Mouse (Mus musculus): ENCODE data around the gene Apol6. TPM values are rescaled to one million over a fixed set of nuclear protein-coding genes. Genes with fewer than 3 reads are reported as not detected.

Apol6 gene
- 0.06 TPM in 1 of 2 replicates, not detected in the other for polyA plus RNA-seq (2016; fragmentation: Nextera tagmentation; extraction: Ambion mirVana)

DNA sequence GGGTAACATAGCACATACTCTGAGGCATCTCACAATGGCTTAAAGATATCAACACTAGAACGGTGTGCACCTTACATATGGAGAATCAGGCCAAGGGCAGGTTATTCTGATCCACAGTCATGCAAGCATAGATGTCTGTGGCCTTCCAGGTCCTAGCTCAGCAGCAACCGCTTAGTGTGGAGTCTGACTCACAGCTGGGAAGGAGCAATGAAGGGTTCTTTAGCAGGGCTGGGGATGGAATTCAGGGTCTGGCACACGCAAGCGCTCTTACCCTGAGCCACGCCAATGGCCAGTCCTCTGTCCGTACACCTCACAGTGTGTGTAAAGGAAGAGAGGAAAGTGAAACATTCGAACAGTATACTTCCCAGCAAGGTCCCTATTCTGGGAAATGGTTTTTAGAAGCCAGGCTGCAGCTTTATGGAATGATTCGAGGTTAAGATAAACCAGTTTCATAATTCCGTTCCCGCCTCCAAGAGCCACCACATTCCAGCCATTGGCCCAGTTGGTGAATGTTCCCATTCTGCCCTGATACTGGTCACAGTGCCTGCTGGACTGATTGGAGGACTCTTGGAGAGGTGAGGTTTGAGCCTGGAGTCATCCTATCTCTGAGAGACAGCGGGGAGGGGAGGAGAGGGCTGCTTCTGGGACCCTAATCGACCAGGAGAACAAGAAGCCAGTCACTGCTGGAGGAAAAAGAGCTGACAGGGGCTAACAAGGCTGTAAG, at the start of gene Apol6:
Apol6 (plus strand) TSS at position 133 of the 724 bp plus-strand sequence.
- Histone ChIP-seq H3K27me3 (ENCODE audit: insufficient read depth, poor library complexity, severe bottlenecking) (no peaks in the 10 kb centered on the region), H3K4me1 (replicated peaks) (peaks cover 22% of the 10 kb centered on the region), H3K9me3 (no peaks in the 10 kb centered on the region), H3K27ac (peak within 1 kb of the TSS; percentile 57; the same call in 1 of the 2 replicates), H3K36me3 (no peaks in the 10 kb centered on the region), H3K4me3 (no peak within 1 kb of the TSS)
- no peak for DNase-seq (ENCODE audit: low spot score)
- WGBS = 88% methylated on average over 12 of the region's 12 CpGs

DNA sequence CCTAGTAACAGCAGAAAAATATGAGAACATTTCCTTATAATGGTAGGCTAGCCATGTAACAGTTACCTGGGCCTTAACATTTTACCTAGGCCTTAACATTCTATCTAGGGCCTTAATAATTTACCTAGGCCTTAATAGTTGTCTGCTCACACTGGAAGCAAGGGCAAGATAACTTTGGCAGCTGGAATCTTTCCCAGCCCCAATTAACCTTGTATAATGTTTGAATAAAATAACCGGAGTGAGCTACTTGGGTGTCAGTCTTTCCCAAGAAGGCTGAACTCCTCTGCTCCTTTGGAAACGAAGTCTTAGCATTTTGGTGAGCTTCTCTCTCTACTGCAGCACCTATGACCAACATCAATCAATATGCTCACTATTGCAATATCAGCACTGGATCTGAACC, 46.5 kb upstream of the Apol6 start:
- no peak for DNase-seq (ENCODE audit: low spot score)
- peaks cover 12% of the 10 kb centered on the region; the same call in 1 of the 2 replicates for H3K27me3 ChIP-seq (ENCODE audit: insufficient read depth, poor library complexity, severe bottlenecking)
- H3K27ac ChIP-seq = no peak overlapping the region
- H3K36me3 ChIP-seq = no peaks in the 10 kb centered on the region
- peaks cover 6% of the 10 kb centered on the region; the same call in 1 of the 2 replicates for H3K4me1 ChIP-seq (replicated peaks)
- no peaks in the 10 kb centered on the region for H3K9me3 ChIP-seq
- WGBS = 84% methylated on average over 2 of the region's 2 CpGs
- no peak overlapping the region for H3K4me3 ChIP-seq

DNA sequence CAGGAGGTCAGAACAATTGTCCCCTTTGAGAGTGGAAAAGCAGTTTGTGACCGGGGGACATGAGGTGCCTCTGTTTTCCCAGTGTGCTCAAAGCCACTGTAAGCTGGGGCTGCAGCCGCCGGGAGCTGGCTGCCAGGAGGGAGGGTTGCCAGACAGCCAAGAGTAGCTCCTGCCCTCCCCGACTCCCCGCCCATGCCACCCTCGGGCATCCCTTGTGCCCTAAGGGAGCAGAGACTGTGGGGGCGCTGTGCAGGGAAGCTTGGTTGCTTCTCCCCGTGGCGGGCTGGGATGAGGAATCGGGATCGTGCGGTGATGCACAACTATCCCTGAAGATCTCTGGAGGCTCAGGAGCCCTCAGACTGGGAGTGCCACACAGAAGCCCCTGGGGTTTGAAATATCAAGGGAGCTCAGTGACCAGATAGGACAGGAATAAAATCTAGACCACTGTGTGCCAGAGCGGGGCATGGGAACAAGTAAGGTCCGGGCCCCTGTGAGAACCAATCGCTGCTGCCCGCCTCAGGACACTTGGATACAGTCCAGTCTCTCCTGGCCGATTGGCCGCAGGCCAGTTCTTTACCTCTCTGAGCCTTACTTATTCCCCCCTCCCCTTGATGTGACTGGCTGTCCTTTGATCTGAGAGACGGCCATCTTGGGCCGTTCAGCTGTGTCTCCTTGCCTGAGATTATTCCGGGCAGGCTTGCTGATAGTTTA, 45.5 kb upstream of the Apol6 start:
- Histone ChIP-seq H3K9me3 (no peaks in the 10 kb centered on the region), H3K36me3 (no peaks in the 10 kb centered on the region), H3K4me1 (replicated peaks) (peaks cover 6% of the 10 kb centered on the region; the same call in 1 of the 2 replicates), H3K27me3 (ENCODE audit: insufficient read depth, poor library complexity, severe bottlenecking) (peaks cover 12% of the 10 kb centered on the region; the same call in 1 of the 2 replicates), H3K4me3 (peak overlapping the region; percentile 13; the same call in 1 of the 2 replicates), H3K27ac (no peak overlapping the region; the same call in 1 of the 2 replicates)
- DNase-seq (ENCODE audit: low spot score) = no peak
- 58% methylated on average over 21 of the region's 21 CpGs for WGBS

DNA sequence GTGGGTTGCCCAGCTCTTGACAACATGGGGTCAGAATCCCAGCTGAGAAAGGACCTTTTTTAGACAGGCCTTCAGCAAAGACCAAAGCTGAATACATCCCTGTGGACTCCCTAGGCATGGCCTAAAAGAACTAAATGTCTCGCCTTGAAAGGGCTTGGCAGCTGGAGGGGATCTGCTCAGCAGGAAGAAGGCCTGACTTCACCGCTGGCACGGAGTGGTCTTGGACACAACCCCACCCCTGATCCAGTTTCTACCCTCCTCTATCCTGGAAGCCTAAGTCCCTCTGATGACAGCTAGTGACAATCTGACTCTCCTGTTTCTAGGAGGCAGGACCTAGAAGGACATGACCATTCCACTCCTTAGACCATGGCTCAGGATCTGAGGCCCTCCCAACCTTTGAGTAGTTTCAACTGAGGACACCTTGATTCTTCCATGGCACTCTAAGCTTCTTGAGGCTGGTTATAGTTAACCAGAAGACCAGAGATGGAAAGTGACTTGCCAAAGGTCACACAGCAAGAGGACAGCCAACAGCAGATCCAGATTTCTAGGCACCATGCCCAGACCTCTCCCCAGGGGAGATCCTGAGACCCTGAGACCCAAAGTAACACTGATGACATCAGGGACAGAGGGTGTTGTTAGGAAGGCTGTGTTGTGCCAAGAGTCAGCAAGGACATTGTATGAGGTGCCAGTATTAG, 41.2 kb upstream of the Apol6 start:
- Histone ChIP-seq H3K4me1 (replicated peaks) (peaks cover 20% of the 10 kb centered on the region; the same call in 1 of the 2 replicates), H3K27me3 (ENCODE audit: insufficient read depth, poor library complexity, severe bottlenecking) (peaks cover 12% of the 10 kb centered on the region; the same call in 1 of the 2 replicates), H3K27ac (no peak overlapping the region), H3K9me3 (no peaks in the 10 kb centered on the region), H3K36me3 (no peaks in the 10 kb centered on the region), H3K4me3 (no peak overlapping the region)
- 87% methylated on average over 3 of the region's 3 CpGs for WGBS
- DNase-seq (ENCODE audit: low spot score) = no peak

DNA sequence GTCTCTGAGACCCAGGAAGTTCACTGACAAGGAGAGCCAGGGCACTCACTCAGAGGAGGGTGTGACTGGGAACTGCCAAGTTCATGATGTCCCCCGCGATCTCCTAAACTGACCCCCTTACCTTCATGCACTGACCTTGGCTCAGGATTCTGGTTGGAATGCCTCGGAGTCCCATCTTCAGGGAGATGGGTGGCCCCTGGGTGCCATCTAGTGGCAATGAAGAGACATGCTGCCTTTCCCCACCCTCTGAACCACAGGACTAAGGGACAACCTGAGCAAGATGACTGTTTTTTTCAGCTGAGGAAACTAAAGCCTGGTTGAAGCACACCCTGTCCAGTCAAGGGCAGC, 40.7 kb upstream of the Apol6 start:
- H3K27me3 ChIP-seq (ENCODE audit: insufficient read depth, poor library complexity, severe bottlenecking) = peaks cover 7% of the 10 kb centered on the region; the same call in 1 of the 2 replicates
- H3K36me3 ChIP-seq = no peaks in the 10 kb centered on the region
- H3K4me1 ChIP-seq (replicated peaks) = peaks cover 17% of the 10 kb centered on the region; the same call in 1 of the 2 replicates
- no peak overlapping the region for H3K27ac ChIP-seq
- 30% methylated on average over 3 of the region's 3 CpGs for WGBS
- no peak overlapping the region for H3K4me3 ChIP-seq
- peak; percentile 54 for DNase-seq (ENCODE audit: low spot score)
- no peaks in the 10 kb centered on the region for H3K9me3 ChIP-seq

DNA sequence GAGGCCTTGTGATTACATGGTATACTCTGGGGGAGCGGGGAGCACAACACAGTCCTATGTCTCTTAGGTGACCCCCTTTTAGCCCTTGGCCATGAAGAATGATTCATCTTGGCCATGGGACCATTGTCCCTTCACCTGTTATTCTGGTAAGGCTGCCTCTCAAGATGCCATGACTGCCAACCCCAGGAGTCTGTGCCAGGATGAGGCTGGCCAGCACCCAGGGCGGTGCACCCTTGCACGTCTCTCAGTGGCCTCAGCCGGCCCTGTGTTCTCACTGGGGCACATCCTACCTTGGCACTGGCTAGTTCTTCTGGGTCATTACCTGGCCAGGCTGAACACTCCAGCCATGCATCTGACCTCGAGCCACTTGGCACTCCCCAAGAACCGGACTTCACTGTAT, 35.7 kb upstream of the Apol6 start:
- H3K9me3 ChIP-seq = no peaks in the 10 kb centered on the region
- no peaks in the 10 kb centered on the region for H3K27me3 ChIP-seq (ENCODE audit: insufficient read depth, poor library complexity, severe bottlenecking)
- DNase-seq (ENCODE audit: low spot score) = no peak
- no peaks in the 10 kb centered on the region for H3K36me3 ChIP-seq
- no peak overlapping the region for H3K27ac ChIP-seq
- H3K4me3 ChIP-seq = no peak overlapping the region
- WGBS = 93% methylated on average over 6 of the region's 6 CpGs
- peaks cover 22% of the 10 kb centered on the region for H3K4me1 ChIP-seq (replicated peaks)

DNA sequence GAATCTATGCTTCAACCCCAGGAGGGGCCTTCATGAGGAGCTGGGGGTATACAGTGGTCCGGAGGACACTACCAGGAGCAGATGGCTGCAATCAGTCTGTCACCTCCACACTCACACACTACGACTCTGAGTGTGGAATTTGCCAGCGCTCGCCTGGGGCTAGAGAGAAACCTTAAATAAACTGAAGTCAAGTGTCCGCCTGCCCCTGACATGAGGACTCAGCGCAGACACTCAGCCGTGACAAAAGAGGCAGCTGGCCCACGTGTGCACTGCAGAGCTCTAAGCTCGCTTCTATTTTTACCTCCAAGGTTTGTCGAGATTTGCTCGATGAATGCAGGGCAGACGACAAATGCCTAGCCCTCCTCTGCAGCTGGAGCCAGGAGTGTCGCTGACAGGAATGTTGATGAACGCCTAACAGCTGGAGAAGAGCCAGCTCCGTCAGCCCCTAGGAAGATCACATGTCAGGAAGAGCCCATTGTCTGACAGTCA, 30.7 kb upstream of the Apol6 start:
- H3K4me1 ChIP-seq (replicated peaks) = peaks cover 22% of the 10 kb centered on the region
- H3K27me3 ChIP-seq (ENCODE audit: insufficient read depth, poor library complexity, severe bottlenecking) = no peaks in the 10 kb centered on the region
- peak overlapping the region; percentile 66; the same call in 1 of the 2 replicates for H3K27ac ChIP-seq
- no peak overlapping the region for H3K4me3 ChIP-seq
- no peaks in the 10 kb centered on the region for H3K36me3 ChIP-seq
- no peaks in the 10 kb centered on the region for H3K9me3 ChIP-seq
- WGBS = 39% methylated on average over 15 of the region's 15 CpGs
- DNase-seq (ENCODE audit: low spot score) = no peak

DNA sequence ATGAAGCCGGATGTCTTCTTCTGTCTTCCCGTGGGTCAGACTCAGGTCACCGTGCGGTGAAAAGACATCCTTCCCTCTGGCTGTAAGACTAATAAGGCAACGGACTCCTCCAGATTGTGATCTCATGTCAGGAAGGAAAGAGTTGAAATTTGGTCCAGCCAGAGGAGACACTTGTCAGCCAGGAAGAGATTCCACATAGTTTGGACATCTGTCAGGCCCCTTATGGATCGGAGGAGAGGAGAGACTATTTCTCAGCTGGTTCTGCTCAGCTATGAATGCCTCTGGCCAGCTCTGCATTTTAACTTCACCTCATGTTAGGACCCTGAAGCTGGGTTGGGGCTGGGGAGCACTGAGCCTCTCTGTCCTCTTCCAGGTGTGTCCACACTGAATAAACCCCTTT, 30.1 kb upstream of the Apol6 start:
- Histone ChIP-seq H3K36me3 (no peaks in the 10 kb centered on the region), H3K27ac (no peak overlapping the region), H3K4me3 (no peak overlapping the region), H3K4me1 (replicated peaks) (peaks cover 22% of the 10 kb centered on the region), H3K27me3 (ENCODE audit: insufficient read depth, poor library complexity, severe bottlenecking) (no peaks in the 10 kb centered on the region), H3K9me3 (no peaks in the 10 kb centered on the region)
- no peak for DNase-seq (ENCODE audit: low spot score)
- WGBS = 67% methylated on average over 6 of the region's 6 CpGs

DNA sequence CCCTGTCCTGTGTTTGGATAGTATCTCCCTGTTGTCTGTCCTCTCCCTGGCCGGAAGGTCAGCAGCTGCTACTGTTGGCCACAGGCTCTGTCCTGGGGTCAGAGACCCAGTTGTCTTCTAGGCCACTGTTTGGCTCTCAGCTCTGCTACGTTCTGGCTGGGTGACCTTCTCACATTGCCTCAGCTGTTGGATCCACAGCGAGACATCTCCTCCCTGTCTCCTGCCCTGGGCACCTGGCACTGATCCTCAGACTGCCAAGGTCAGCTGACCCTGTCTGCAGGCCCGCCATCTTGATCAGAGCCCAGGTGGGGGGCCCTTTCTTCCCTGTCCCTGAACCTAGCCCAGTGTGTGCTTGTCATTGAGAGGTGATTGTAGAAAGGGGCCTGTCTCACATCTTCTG, 29.5 kb upstream of the Apol6 start:
- H3K27ac ChIP-seq = no peak overlapping the region
- H3K36me3 ChIP-seq = no peaks in the 10 kb centered on the region
- DNase-seq (ENCODE audit: low spot score) = no peak
- no peak overlapping the region for H3K4me3 ChIP-seq
- H3K27me3 ChIP-seq (ENCODE audit: insufficient read depth, poor library complexity, severe bottlenecking) = no peaks in the 10 kb centered on the region
- H3K4me1 ChIP-seq (replicated peaks) = peaks cover 22% of the 10 kb centered on the region
- no peaks in the 10 kb centered on the region for H3K9me3 ChIP-seq
- WGBS = 73% methylated on average over 4 of the region's 4 CpGs

DNA sequence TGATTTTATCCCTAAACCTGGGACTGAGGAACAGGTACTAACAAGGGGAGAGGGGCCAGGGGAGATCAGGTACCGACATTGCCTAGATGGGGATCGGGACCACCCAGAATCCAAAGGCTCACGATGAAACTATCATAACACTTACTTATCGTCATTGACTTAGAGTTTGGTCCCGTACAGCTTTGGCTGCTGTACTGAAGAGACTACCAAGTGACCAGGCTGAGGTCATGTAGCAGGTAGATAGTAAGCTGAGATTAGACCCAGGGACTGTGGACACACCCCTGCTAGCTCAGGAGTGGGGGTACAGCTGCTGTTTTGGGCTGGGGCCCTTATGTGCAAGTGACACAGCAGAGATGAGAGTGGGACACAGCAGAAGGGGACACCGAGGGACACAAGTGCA, 28.0 kb upstream of the Apol6 start:
- no peaks in the 10 kb centered on the region for H3K27me3 ChIP-seq (ENCODE audit: insufficient read depth, poor library complexity, severe bottlenecking)
- no peak overlapping the region for H3K27ac ChIP-seq
- DNase-seq (ENCODE audit: low spot score) = no peak
- no peak overlapping the region for H3K4me3 ChIP-seq
- H3K4me1 ChIP-seq (replicated peaks) = peaks cover 22% of the 10 kb centered on the region
- H3K9me3 ChIP-seq = no peaks in the 10 kb centered on the region
- no peaks in the 10 kb centered on the region for H3K36me3 ChIP-seq
- WGBS = 95% methylated on average over 6 of the region's 6 CpGs

DNA sequence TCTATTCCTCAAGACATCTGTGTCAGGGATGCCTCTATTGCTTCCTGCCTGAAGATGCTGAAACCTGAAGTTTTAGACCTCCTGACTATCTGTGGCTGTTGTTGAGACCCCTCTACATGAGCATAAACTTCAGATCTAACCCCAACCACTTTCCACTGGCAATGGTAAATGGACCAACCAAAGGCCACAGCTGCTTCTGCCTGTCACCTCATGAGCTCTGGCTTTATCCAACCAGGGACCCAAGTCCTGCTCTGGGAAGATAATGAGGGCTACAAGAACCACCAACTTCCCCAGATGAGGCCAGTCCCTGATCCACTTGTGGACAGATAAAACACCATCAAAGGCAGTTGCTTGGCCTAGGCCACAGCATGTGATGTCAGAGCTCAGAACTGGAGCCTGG, 26.6 kb upstream of the Apol6 start:
- Histone ChIP-seq H3K9me3 (no peaks in the 10 kb centered on the region), H3K27ac (no peak overlapping the region), H3K4me1 (replicated peaks) (peaks cover 28% of the 10 kb centered on the region), H3K4me3 (no peak overlapping the region), H3K27me3 (ENCODE audit: insufficient read depth, poor library complexity, severe bottlenecking) (no peaks in the 10 kb centered on the region), H3K36me3 (no peaks in the 10 kb centered on the region)
- DNase-seq (ENCODE audit: low spot score) = no peak

DNA sequence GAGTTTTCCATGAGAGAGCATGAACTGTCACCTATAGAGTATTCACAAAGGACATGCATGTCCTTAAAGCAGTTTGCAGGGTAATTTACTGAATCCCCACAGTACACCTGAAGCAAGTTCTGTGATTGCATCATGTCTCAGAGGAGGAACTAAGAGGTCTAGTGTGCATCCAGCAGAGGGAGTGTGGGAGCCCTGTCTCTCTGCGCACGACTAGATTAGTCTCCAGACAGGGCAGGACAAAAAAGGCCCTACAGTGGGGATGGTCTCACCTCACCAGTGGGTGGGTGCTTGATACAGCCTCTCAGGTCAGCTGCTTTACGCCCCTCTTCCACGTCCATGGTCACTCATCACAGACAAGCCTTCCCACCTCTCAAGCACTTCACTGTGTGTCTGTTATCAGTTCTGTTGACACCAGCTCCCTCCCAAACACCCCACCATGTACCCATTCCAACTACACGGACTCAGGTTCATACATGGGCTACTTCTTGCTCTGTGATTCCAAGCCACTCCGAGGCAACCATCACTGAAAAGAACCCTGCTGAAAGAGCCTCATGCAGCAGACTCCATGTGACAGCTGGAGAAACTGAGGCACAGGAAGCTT, 25.7 kb upstream of the Apol6 start:
- Histone ChIP-seq H3K27me3 (ENCODE audit: insufficient read depth, poor library complexity, severe bottlenecking) (no peaks in the 10 kb centered on the region), H3K4me1 (replicated peaks) (peaks cover 19% of the 10 kb centered on the region), H3K9me3 (no peaks in the 10 kb centered on the region), H3K4me3 (no peak overlapping the region), H3K36me3 (no peaks in the 10 kb centered on the region), H3K27ac (no peak overlapping the region)
- 67% methylated on average over 6 of the region's 6 CpGs for WGBS
- DNase-seq (ENCODE audit: low spot score) = no peak
